Mouse (Mus musculus): ENCODE data around the gene Gm1330. TPM values are rescaled to one million over a fixed set of nuclear protein-coding genes. Genes with fewer than 3 reads are reported as not detected.

Gene Gm1330
- not detected in 2 replicates for polyA plus RNA-seq (2021; fragmentation: Nextera tagmentation)
- long read RNA-seq, experiment 1 = 0 reads
- long read RNA-seq, experiment 2 = 0 reads

GRCm38 (mm10) chr2:149003151-149003550 is at the start of gene Gm1330:
TSS of gene Gm1330 (minus strand) at chr2:149003251.

GRCm38 (mm10) chr2:149017137-149017536 is 14.1 kb upstream of the Gm1330 start, which contains the start of gene Gm10750:
TSS of gene Gm10750 (minus strand) at chr2:149017237.

Other genes with a start within 250 kb of the Gm1330 start
- gene Cst11, start 231.8 kb downstream of the Gm1330 start, polyA plus RNA-seq (2021; fragmentation: Nextera tagmentation) = 0.37 TPM in 1 of 2 replicates, not detected in the other
- gene 8030411F24Rik, start 221.2 kb downstream of the Gm1330 start, polyA plus RNA-seq (2021; fragmentation: Nextera tagmentation) = not detected in 2 replicates
- not detected in 2 replicates for gene Cst12, start 213.9 kb downstream of the Gm1330 start, polyA plus RNA-seq (2021; fragmentation: Nextera tagmentation)
- gene Cst8, start 204.5 kb downstream of the Gm1330 start, polyA plus RNA-seq (2021; fragmentation: Nextera tagmentation) = not detected in 2 replicates
- gene Cst13, start 183.2 kb downstream of the Gm1330 start, polyA plus RNA-seq (2021; fragmentation: Nextera tagmentation) = not detected in 2 replicates
- not detected in 2 replicates for gene Cst9, start 168.1 kb downstream of the Gm1330 start, polyA plus RNA-seq (2021; fragmentation: Nextera tagmentation)
- gene 9230104L09Rik, start 138.2 kb downstream of the Gm1330 start, polyA plus RNA-seq (2021; fragmentation: Nextera tagmentation) = 0.19 TPM in 1 of 2 replicates, not detected in the other
- 10,036 and 13,475 TPM in 2 replicates for gene Cst3, start 127.6 kb downstream of the Gm1330 start, polyA plus RNA-seq (2021; fragmentation: Nextera tagmentation)
- not detected in 2 replicates for gene Gm10750, start 14.0 kb upstream of the Gm1330 start, polyA plus RNA-seq (2021; fragmentation: Nextera tagmentation)

All from left cerebral cortex, adult 6 months (tissue).